Mouse (Mus musculus) cerebellum, adult (tissue): ENCODE results near the gene Rbm14.
"Not testable (repeated sequence)": the region's sequence is repeated elsewhere in the genome, so short reads cannot be mapped to it uniquely, and the experiment has no call there.

Experiments used
- ATAC-seq: cut with Nextera tagmentation; 2 replicates; pipeline ENCODE4 v1.9.2; 2017; ENCODE audit warnings: mild to moderate bottlenecking, moderate library complexity, mixed read lengths; ENCODE audit not compliant: insufficient number of reproducible peaks, low FRiP score, low TSS enrichment

Gene Rbm14

DNA sequence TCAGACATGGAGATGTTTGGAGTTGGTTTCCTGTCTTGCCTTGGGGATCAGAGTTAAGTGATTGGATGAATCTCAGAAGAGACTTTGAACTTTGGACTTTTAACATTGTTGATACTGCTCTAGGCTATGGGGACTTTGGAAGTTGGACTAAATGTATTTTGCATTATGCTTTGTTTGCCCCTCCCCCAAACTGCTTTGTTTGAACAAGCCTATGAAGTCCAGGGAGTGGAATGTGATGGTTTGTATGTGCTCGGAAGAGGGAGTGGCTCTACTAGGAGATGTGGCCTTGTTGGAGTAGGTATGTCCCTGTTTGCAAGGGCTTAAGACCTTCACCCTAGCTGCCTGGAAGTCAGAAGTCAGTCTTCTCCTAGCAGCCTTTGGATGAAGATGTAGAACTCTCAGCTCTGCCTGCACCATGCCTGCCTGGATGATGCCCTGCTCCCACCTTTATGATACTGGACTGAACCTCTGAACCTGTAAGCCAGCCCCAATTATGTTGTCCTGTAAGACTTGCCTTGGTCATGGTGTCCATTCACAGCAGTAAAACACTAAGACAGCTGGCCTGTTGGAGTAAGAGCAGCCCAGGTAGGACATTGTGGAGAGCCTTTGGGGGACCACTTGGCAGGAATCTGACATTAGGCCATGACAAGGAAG lies 5.9 kb upstream of the Rbm14 start:
- no peak for ATAC-seq

DNA sequence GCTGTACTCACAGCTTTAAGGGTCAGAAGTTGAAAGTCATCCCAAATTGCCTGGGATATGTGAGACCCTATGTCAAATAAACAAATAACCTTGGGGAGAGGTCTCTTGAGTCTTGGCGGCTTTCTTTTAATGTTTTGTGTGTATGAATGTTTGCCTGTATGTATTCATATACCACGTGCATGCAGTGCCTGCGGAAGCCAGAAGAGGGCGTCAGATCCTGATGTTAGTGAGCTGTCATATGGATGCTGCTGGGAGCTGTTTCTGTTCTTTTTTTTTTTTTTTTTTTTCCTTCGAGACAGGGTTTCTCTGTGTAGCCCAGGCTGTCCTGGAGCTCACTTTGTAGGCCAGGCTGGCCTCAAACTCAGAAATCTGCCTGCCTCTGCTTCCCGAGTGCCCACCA lies 1.6 kb upstream of the Rbm14 start:
- ATAC-seq: no peak

DNA sequence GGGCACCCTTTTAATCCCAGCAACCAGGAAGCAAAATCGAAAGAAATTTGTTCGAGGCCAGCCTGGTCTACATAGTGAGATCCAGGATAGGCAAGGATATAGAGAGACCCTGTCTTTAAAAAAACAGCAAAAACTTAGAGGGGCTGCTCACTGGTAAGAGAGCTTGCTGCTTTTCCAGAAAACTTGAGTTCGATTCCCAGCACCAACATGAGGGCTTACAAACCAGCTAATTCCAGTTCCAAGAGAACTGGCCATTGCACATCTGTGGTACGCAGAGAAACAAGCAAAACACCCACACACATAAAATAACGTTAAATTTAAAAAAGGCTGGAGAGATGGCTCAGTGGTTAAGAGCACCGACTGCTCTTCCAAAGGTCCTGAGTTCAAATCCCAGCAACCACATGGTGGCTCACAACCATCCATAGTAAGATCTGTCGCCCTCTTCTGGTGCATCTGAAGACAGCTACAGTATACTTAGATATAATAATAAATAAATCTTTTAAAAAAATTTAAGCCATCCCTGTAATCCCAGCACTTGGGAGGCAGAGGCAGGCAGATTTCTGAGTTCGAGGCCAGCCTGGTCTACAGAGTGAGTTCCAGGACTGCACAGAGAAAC lies 1.0 kb upstream of the Rbm14 start:
- not testable (repeated sequence) for ATAC-seq

DNA sequence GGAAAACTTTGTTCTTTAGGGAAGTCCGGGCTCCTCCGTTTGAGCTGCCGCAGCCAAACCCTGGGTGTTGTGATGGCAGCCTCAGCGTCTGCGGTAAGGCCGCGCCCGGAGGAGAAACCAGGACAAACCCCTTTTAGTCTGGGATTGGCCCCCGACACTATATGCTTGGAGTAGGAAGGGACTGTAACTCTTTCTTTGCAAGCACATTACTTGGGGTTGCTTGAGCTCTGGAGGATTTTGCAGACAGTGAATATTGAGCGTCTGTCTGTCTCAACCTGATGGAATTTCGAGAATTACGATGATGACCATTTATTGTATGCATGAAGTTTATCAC lies 442 bp upstream of the Rbm14 start:
- ATAC-seq: 0 out of 2 replicates have a peak, but pooled peaks have one; percentile 18

DNA sequence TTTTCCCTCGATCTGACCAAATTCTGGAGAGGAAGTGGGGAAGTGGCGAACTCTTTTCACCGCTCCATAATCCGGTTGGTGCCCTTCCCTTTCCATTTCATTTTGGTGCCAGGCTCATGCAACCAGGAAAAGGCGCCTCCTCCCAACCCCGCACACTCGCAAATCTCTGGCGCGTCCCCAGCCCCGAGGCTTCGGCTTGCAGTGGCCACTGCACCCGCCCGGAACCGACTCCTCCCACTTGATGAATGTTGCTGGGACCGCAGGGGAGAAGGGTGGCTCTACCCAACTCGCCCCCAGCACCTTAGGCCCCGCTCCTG lies 730 bp downstream of the Rbm14 start:
- no peak; the same call in 1 of the 2 replicates for ATAC-seq

DNA sequence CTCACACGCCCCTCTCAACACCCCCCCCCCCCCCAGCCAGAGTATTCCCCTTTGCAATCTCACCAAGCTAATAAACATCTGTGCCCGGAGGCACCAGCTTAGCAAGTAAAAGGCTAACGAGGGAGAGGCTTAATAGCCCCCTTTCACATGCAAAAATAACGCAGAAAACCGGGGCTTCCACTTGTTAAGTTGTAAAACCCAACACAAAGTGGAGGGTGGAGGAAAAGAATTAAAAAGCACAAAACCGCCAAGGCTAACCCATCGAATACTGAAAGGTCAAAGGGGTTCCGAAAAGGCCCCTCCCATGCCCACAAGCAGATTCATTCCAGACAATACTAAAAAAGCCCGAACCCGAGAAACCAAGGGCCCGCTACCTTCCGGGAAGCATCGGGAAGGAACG lies 1.1 kb downstream of the Rbm14 start:
- ATAC-seq: no peak

DNA sequence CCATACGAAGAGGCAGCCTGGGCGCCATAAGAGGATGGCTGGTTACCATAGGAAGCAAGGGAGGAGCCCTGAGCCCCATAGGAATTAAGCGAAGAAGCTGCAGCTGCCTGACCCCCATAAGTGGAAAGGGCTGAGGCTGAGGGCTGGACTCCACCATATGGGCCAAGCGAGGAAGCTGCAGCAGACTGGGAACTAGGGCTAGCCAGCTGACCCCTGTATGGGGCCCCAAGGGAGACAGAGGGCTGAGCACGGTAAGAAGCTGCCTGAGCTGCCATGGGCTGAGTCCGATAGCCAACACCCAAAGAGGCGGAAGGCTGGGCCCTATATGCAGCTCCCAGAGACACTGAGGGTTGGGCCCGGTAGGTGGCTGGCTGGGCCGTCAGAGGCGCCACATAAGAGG lies 8.2 kb downstream of the Rbm14 start:
- no peak for ATAC-seq

DNA sequence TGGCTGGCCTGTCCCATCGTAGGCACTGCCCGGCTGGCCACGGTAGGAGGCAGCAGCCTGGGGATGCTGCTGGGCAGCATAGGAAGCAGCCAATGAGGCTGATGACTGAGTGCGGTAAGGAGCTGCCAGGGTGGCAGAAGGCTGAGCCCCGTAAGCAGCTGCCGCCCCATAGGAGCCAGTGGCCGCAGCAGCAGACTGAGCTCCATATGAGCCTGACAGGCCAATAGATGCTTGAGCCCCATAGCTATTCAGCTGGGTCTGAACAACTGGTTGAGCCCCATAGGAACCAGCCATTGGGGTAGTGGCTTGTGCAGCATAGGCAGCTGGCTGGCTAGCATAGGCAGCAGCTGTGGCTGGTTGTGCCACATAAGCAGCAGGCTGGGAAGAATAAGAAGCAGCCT lies 8.7 kb downstream of the Rbm14 start:
- peak; percentile 31; the same call in 1 of the 2 replicates for ATAC-seq

DNA sequence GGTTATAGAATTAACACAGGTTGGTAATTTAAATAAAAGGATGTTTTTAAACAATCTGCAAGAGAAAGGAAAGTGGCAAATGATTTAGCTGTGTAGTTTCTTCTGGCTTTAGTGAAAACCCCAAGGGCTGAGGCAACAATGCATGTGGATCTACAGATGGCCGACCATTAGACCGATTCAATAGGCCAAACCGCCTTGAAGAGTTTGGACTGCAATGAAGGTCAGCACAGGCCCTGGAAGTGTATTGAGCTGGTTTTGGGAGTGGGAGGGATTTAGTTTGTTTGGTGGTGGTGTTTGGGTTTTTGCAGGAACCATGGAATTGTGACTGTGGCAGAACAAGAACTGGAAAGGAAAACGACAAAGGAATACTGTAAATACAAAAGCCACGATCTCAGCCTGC lies 12.4 kb downstream of the Rbm14 start:
- ATAC-seq: no peak

DNA sequence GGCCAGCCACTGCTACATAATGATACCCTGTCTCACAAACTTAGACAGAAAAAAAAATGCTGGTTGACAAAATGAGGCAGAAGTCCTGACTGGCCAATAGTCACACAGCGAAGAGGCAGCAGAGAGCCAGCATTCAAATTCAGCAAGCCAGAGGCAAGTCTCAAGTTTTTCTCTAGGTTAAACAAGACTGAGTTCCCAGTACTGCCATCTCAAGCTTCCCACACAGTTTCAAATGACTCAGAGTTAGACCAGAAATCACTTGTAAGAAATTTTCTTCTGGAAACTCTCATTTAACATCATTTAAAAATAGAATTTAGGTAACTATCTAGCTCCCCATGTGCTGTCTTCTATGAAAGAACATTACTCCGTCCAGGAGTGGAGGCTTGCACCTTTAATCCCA lies 13.6 kb downstream of the Rbm14 start:
- ATAC-seq: no peak

DNA sequence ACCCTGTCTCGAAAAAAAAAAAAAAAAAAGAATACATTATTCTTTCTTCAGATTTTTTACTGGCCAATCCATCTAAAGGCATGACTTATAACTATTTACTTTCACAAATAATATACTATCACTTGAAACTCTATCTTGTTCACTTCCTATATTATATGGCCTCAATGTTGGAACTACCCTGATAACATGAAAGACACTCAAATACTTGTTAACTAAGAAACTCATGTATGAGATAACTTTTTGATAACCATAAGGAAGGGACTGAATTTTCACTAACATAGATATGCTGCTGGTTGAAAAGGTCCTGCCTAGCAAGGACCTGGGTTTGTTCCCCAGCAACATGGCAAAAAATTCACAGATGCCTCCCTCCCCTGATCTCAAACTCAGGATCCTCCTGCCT lies 15.5 kb downstream of the Rbm14 start:
- no peak for ATAC-seq

DNA sequence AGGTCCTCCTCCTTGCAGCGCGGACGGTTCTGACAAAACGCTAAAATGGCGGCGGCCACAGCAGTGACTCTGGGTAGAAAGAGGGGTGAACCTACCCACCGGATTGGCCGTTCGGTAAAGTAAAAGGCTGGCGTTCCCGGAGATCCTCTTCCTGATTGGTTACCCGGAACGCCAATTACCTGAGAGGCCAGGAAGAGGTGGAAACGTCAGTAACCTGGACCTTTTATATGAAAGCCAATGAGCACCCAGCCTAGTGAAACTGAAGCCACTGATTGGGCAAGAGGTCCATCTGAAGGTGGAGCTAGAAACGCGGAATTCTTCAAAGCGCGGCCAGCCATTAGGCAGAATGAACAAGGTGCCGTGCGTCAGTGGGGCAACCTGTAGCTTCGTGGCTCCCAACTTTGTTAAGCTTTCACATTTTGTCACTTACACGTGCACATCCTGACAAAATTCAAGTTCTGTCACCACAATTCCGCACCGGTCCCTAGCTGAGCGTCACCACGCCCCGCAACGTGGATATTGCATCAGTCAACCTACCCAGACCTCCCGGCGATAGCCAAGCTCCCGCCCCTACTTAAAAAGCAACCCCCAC lies 17.5 kb downstream of the Rbm14 start, which contains the start of gene Rbm4:
Rbm4 (minus strand) TSS at position 71 of the 592 bp plus-strand sequence.
- peak; percentile 100 for ATAC-seq

DNA sequence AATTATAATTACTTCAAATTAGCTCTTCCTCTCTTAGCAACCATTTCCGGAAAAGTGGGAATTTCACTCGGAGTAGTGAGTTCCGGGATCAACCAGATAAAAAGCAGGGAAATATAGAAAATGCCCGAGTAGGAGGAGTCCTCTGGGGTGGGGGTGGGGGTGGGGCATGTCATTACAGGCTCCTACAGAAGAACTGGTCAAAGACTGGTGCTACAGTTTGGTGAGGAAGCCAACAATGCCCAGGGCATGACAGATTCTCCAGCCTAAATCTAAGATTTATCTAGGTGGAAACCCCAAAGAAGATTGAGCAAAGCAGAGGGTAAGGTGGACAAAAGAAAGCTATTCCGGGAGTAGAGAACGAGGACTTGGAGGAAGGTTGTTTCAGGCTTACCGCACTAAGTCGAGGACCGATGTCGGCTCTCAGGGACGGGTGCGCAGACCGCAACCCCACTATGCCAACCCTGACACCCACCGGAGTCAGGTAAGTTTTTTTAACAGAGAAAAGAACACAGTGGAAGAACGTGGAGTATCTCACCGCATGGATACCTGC lies 18.1 kb downstream of the Rbm14 start:
- 0 out of 2 replicates have a peak, but pooled peaks have one; percentile 28 for ATAC-seq

DNA sequence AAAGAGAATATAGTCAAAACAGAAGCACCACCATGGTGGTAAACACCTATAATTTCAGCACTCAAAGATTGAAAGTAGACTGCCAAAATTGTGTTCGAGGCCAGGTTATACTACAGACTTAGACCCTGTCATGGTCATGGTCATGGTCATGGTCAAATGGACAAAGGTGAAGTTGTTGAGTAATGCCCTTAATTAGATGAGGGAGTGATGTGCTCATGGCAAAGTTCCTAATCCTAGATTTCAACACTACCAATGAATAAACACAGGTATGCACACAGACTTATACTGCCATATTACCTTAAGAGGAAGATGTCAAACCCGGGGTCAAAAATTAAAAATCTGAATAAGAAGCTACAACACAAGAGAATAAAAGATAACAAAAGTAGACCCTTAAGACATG lies 25.1 kb downstream of the Rbm14 start:
- ATAC-seq: no peak

DNA sequence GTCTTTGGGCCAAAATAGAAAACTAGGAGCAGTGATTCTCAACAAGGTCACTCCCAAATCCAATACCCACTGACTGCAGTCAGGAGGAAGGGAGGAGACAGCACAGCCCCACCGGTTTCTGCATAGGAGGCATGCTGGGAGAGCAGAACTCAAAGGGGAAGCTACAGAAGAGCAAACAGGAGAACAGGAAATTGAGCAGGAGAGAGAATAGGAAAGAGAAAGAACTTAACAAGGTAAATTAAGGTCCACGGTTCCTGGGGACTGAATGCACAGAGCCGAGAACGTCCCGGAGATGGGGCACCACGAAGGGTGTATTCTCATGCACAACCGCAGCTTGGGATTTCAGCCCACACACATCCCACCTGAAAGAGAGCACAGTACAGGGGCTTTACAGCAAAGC lies 26.2 kb downstream of the Rbm14 start:
- no peak for ATAC-seq

DNA sequence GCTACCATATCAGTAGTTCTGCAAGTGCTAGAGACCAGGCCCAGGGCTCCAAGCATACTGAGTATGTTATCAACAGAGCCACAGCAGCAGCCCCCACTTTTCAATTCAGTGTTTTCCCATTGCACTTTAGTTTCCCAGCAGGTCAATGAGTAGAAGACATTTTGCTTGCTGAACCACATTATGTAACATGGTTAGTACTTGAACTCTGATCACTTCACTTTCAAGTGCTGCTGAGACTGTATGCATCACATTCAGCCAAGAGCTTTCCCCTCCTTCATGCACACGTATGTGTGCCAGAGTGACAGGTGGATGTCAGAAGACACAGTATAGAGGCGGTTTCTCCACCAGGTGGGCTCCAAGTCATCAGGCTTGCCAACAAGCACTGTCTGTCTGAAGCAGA lies 28.5 kb downstream of the Rbm14 start:
- no peak for ATAC-seq

DNA sequence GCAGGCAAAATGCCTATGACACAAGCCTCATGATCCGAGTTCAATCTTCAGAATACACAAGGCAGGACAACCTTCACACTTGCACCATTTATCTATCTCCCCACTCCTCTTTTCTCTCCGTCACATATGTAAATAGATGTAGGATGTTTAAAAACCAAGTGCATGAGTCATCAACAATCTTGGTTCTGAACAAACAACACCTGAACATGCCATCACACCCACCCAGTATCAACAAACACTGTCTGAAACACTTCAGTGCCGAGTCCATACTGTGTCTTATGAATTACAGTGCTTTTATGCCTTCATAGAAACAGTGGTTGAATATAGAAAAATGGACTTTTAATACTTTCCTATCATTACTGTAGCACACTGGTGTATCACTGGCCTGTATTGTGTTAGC lies 38.6 kb downstream of the Rbm14 start:
- ATAC-seq: no peak

DNA sequence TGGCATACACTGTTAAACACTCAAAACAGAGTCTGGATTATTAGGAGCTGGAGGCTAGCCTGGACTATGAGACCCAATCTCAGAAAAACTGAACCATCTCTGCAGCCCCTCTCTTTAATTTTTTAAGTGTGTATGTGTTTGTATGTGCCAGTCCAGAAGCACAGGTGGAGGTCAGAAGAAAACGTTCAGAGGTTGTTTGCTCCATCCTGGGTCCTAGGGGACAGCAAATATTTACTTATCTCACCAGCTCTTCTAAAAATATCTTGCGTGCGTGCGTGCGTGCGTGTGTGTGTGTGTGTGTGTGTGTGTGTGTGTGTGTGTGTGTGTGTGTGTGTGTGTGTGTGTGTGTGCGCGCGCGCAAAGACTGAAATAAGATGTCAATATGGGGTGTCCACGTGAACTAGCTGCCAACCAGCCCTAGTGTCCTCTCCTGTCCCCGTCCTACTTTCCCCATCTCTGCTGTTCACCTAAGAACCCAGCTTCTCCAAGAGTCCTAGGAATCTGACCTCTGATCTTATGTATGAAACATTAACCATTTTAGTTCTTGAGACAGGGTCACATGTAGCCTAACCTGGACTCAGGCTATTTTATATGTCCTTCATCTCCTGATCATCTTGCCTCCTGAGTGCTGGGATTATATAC lies 43.8 kb downstream of the Rbm14 start:
- no peak for ATAC-seq

DNA sequence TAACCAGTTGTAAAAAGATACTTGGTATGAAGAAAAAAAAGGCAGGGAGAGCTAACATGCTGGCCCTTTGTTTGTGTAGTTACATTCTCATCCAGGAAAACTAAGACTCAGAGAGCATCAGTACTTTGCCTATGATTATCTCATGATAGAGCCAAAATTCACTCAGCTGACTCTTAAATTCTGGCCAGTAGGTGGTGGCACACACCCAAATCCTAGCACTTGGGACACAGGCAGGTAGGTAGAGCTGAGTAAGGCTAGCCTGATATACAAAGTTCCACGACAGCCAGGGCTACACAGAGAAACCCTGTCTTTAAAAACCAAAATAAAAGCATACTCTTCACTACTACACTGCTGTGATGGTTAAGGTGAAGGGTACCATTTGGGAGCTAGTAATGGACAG lies 48.6 kb downstream of the Rbm14 start:
- no peak for ATAC-seq

DNA sequence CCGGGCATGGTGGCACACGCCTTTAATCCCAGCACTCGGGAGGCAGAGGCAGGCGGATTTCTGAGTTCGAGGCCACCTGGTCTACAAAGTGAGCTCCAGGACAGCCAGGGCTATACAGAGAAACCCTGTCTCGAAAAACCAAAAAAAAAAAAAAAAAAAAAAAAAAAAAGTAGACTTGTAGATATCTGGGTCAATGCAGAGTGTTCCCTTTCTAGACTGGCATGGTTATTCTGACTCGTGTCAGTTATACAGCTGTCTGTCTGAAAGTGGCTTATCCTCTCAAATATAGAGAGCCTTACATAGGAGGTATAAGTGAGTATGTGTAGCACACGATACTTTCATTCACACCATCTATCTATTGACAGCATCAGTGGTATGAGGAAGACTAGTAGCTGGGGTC lies 50.9 kb downstream of the Rbm14 start:
- ATAC-seq: not testable (repeated sequence)

DNA sequence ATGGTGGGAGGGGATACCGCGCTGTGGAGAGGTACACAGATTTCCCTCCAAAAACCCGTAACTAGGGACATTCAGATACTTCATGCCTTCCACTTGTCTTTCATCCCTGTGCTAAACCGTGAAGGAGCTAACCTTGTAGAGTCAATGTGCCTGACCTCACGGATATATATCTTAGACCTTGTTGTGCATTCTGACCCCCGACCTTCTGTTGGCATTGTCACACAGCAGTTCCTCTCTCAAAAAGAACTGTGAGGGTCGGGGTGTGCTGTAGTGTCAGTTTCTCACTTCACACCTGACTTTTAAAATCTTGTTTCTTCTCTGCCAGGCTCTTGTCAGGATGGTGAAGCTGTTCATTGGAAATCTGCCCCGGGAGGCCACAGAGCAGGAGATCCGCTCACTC lies 54.5 kb downstream of the Rbm14 start:
- ATAC-seq: no peak
